Mouse (Mus musculus): ENCODE results near the gene Nptx1.

- TF ChIP-seq EP300 (IDR thresholded peaks at IDR 0.05; ENCODE audit: low read depth) (peak; percentile 66; the same call in 1 of the 2 replicates), CTCF (IDR thresholded peaks at IDR 0.05; ENCODE audit: low read depth) (peak; percentile 97)
Observed at GRCm38 (mm10) chr11:119490861-119491689, 56.5 kb downstream of the Nptx1 start, which contains the start of gene Endov.
